Mouse (Mus musculus) ovary, postnatal 14 days (tissue): ENCODE measurements around the gene Clpx.

ENCODE experiments used
- DNase-seq: peaks from one replicate; pipeline ENCODE4 v3.0.0; 2022; ENCODE audit warnings: low spot score

The Clpx gene

DNA sequence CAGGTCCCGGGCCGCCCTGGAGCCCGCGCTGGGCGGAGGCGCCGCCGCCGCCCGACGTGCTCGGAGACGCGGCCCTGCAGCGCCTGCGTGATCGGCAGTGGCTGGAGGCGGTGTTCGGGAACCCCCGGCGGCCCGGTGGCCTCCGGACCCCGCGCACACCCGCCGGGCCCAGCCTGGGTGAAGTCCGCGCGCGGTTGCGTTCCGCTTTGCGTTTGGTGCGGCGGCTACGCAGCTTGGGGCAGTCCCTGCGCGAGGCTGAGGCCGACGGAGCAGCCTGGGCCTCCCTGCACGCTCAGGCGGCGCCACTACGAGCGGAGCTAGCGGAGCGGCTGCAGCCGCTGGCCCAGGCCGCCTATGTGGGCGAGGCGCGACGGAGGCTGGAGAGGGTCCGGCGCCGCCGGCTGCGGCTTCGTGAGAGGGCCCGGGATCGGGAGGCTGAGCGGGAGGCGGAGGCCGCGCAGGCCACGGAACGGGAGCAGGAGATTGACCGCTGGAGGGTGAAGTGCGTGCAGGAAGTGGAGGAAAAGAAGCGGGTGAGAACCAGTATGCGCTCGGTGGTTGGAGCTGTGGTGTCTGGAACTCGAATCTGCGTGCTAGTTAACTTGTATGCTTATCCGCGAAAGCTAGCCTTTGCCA is 52.5 kb downstream of the Clpx start:
- DNase-seq: peak; percentile 47

DNA sequence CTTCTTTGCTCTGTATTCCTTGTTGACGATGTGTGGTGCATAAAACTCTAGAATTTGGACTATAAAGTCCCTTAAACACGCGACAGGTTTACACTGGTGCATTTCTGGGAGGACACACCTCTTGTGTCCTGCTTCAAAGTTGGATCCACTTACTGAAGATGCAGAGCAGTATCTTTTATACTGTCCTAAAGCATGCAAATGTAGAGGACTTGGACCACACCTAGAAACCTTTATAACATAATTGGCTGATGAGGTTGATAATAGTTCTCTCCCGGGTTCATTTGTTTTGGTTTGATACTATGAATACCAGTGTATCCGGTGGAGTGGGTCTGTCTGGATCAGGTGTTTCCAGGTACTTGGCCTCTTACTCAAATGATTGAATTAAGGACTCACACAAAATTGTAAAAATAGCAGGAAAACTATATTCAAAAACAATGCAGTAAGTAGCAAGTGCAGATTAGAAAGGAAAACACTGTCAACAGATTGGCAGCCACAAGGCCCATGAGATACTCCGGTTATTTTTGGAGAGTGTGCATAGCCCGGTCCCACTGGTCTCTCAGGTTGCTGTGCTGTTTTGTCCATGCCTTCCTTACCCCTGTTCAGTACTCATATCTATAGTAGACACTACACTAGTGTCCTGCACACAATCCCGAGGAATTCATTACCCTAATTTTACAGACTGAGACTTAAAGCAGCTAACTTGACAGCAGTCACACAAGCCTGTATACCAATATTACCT is 53.2 kb downstream of the Clpx start:
- no peak for DNase-seq

DNA sequence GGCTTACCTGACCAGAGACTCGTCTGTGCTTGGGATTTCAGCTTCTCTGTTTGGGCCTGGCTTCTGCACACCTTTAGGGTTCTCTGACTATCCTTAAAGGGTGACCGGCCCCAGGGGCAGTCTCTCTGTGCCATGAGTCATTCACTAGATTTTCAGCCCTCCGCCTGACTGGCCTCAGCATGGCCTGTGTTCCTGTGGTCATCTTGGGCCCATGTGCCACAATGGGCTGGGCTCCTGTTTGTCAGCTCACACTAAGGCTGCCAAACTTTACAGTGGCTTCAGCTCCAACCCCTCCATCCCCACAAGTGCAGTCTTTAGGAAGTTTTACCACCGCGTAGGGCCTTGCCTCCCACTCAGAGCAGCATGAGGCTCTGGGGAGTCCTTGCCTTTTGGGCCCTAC is 59.2 kb downstream of the Clpx start:
- no peak for DNase-seq

GRCm38 (mm10) chr9:65356561-65356960 is 62.5 kb downstream of the Clpx start:
- DNase-seq: no peak

- no peak for DNase-seq
Measured at GRCm38 (mm10) chr9:65356971-65357370, 62.9 kb downstream of the Clpx start.

- no peak for DNase-seq
Measured at GRCm38 (mm10) chr9:65358956-65359480, 65.0 kb downstream of the Clpx start.

DNA sequence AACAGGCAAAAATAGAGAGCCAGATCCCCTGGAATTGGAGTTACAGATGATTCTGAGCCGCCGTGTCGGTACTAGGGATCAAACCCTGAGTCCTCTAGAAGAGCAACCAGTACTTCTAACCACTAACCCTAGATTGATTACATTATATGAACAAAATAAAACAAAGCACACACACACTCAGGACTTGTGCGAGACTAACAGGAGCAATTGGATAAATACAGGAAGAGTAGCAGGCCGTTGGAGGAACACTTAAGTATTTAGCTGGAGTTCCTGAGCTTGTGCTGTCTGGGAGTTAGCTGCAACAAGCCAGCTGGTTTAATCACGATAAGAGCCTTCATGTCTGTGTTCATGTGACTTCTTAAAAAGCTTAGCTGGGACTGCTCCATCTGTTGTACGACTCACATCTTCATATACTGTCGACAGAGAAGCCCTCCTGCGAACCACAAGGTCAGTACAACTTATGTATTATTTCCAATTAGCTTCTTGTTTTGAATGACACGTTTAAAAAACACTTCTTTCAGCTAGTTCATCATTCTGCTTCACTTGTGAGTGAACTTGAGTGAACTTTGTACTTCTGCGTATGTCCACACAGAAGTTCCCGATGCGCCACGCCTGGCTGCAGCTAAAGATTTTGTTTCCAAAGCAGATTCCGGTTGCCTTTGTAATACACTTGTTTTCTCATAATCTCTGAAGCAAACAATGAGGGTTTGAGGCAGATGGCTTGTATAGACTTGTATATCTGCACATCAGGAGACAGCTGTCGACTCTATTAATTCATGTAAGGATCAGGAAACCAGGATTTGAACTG is 66.8 kb downstream of the Clpx start, which contains the start of gene Ubap1l:
Gene Ubap1l (plus strand): TSS at position 401 of the 808 bp plus-strand sequence.
- no peak for DNase-seq

- DNase-seq: no peak
Measured at GRCm38 (mm10) chr9:65363684-65364083, 69.6 kb downstream of the Clpx start.

DNA sequence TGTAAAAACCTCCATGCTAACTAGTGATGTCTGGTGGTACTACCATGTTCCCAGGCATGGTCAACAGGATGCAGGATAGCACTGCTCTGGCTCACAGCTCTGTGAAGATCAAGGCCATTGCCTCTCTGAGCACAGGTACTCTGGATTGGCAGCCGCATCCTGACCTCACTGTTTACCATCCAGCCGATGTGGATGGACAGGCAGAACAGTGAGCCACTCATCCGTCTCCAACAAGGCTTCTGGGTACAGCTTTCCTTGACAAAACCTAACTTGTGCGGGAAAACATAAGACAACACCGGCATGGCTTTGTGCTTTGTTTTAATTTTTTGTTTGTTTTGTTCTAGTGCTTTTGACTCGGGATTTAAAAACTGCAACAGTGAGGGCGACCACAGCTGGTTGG is 71.7 kb downstream of the Clpx start:
- no peak for DNase-seq

DNA sequence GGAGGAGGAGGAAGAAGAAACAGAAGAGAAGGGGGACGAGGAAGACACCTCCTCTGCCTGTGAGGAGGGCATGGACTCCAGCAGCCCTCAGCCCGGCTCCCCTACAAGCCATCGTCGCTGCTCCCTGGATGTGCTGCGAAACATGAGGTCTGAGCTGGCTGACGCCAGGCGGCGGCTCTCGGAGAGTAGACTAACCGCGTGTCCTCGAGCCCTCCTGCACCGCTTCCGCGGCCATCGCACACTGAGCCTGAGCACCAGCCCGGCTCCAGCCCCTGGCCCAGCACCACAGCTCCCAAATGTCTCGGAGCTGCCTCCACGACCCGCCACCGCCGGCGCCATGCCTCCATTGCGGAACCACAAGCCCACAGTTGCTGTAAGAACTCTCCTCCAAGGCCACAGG is 77.7 kb downstream of the Clpx start:
- no peak for DNase-seq

- no peak for DNase-seq
Measured at GRCm38 (mm10) chr9:65372449-65372848, 78.4 kb downstream of the Clpx start.

- no peak for DNase-seq
Measured at GRCm38 (mm10) chr9:65374468-65375162, 80.6 kb downstream of the Clpx start.

DNA sequence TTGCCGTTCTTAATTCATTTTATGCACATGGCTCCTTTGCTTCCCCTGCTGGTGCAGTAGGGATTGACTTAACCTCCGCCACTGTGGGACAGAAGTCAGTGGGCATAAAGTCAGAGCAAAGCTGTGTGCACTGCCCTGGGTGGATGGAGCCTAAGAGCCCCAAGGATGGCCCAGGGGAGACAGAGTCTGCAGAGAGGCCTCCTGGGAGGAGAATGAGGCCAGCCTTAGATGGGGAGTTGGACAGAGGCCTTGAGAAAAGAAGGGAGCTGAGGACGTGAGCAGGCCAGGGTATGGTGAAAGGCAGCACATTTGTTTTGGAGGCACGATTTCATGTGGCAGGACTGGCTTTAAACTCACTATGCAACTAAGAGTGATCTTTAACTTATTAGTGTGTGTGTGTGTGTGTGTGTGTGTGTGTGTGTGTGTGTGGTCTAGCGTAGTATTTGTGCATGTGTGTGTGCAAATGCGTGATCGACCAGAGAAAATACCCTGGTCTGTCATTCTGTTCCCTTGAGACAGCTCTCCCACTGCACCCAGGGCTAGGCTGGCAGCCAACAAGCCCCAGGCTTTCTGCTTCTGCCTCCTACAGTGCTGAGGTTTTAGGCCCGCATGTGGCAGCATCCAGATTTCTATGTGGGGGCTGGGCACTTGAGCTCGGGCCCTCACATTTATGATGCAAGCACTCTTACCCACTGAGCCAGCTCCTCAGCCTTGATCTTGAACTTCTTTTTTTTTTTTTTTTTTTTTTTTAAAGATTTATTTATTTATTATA is 81.3 kb downstream of the Clpx start:
- DNase-seq: no peak
